Mouse (Mus musculus) adrenal gland, postnatal 25 days (tissue): ENCODE data around the gene Aff3. TPM values are rescaled to one million over a fixed set of nuclear protein-coding genes. Genes with fewer than 3 reads are reported as not detected.

Experiments
- DNase-seq: peaks from one replicate; pipeline ENCODE4 v3.0.0; 2021; ENCODE audit warnings: mixed read lengths
- total RNA-seq: library from RNA; stranded (reverse); gene quantifications from 2 replicates; pipeline ENCODE4 v1.2.3, GENCODE M21; 2021

Aff3 gene
- total RNA-seq, 1 experiment from 2014 or later: 2.8 TPM

- no peak for DNase-seq
Observed at GRCm38 (mm10) chr1:38657606-38658005, 7.1 kb downstream of the Aff3 start.

GRCm38 (mm10) chr1:38654981-38655540 is 9.7 kb downstream of the Aff3 start:
- DNase-seq: no peak

- no peak for DNase-seq
Observed at GRCm38 (mm10) chr1:38650031-38650430, 14.7 kb downstream of the Aff3 start.

GRCm38 (mm10) chr1:38649174-38649573 is 15.6 kb downstream of the Aff3 start:
- DNase-seq: no peak

GRCm38 (mm10) chr1:38642288-38642687 is 22.5 kb downstream of the Aff3 start:
- no peak for DNase-seq

GRCm38 (mm10) chr1:38639669-38640068 is 25.1 kb downstream of the Aff3 start:
- DNase-seq: no peak

- DNase-seq: no peak
Observed at GRCm38 (mm10) chr1:38635596-38635995, 29.2 kb downstream of the Aff3 start.

- DNase-seq: no peak
Observed at GRCm38 (mm10) chr1:38634081-38634480, 30.7 kb downstream of the Aff3 start.

GRCm38 (mm10) chr1:38632461-38633180 is 32.1 kb downstream of the Aff3 start:
- DNase-seq: no peak

- no peak for DNase-seq
Observed at GRCm38 (mm10) chr1:38631501-38632279, 33.1 kb downstream of the Aff3 start.

- DNase-seq: no peak
Observed at GRCm38 (mm10) chr1:38628901-38629585, 35.7 kb downstream of the Aff3 start.

GRCm38 (mm10) chr1:38628426-38628825 is 36.3 kb downstream of the Aff3 start:
- no peak for DNase-seq

- no peak for DNase-seq
Observed at GRCm38 (mm10) chr1:38627683-38628361, 36.9 kb downstream of the Aff3 start.

- peak; percentile 67 for DNase-seq
Observed at GRCm38 (mm10) chr1:38626739-38627661, 37.8 kb downstream of the Aff3 start.

- DNase-seq: no peak
Observed at GRCm38 (mm10) chr1:38626388-38626738, 38.4 kb downstream of the Aff3 start.

GRCm38 (mm10) chr1:38621840-38622239 is 42.9 kb downstream of the Aff3 start:
- DNase-seq: no peak

- no peak for DNase-seq
Observed at GRCm38 (mm10) chr1:38620401-38620800, 44.4 kb downstream of the Aff3 start.

- DNase-seq: no peak
Observed at GRCm38 (mm10) chr1:38606741-38607140, 58.0 kb downstream of the Aff3 start.

- DNase-seq: no peak
Observed at GRCm38 (mm10) chr1:38605426-38605825, 59.3 kb downstream of the Aff3 start.

GRCm38 (mm10) chr1:38604611-38605010 is 60.1 kb downstream of the Aff3 start:
- no peak for DNase-seq
